ENCODE assay signal across 8 mouse cellular contexts in the genomic region with DNA sequence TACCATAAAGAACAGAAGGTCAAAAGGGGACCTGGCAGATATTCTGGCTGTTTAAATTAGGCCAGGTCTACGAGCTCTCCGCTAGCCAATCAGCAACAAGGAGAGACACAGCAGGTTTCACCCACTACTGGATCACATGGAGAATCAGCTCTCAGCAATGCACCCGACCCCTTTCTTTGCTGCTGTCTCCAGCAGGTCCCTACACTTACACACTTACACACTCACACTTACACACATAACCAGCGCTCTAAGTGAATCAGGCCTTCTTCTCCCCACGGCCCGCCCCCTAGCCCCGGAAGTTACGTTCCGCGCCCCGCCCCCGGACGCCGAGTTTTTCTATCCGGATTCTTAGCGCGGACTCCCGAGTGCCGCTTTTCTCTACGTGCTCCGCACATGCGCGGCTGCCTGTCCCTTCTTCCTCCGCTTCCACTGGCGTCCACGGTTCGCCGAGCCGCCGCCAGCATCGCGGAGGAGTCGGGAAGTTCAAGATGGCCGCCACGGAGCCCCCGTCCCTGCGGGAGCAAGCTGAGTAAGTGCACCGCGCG. TPM values are rescaled to one million over a fixed set of nuclear protein-coding genes. Genes with fewer than 3 reads are reported as not detected.
DNase-seq lines count a peak whose midpoint lies in the region; ATAC-seq and TF ChIP-seq lines count a peak whose summit lies in the region.

A gene (plus strand): TSS at position 137 of the 545 bp plus-strand sequence.

- peak within 1 kb of the TSS; percentile 96 for H3K9ac ChIP-seq in heart, embryonic 12.5 days
- peak within 1 kb of the TSS; percentile 98 for H3K9ac ChIP-seq in kidney, postnatal 0 days (ENCODE audit: low read depth, low read length)
- peak within 1 kb of the TSS; percentile 99 for H3K9ac ChIP-seq in liver, embryonic 11.5 days (ENCODE audit: low read depth, low read length)
- peak within 1 kb of the TSS; percentile 97 for H3K9ac ChIP-seq in stomach, embryonic 14.5 days (replicated peaks; ENCODE audit: low read depth, low read length)

- peak; percentile 93 for DNase-seq in CD4-positive helper T cell, adult 2 months (ENCODE audit: low read depth, low spot score)
- DNase-seq in brain, embryonic 18.5 days (ENCODE audit: low read depth, low spot score): peak; percentile 87
- peak; percentile 96 for DNase-seq in kidney, postnatal 0 days (ENCODE audit: low spot score)
- peak; percentile 94 for DNase-seq in liver, embryonic 11.5 days (ENCODE audit: low spot score)
- peak; percentile 93 for DNase-seq in naive thymus-derived CD4-positive, alpha-beta T cell, adult 2 months (ENCODE audit: low read depth)

- peaks cover 22% of the 10 kb centered on the region for H3K4me1 ChIP-seq in heart, embryonic 12.5 days (replicated peaks)
- H3K4me1 ChIP-seq in kidney, postnatal 0 days (replicated peaks; ENCODE audit: insufficient read depth, low read length): peaks cover 13% of the 10 kb centered on the region
- peaks cover 8% of the 10 kb centered on the region for H3K4me1 ChIP-seq in liver, embryonic 11.5 days (replicated peaks; ENCODE audit: control insufficient read depth, insufficient read depth, low read length)
- H3K4me1 ChIP-seq in stomach, embryonic 14.5 days (ENCODE audit: control insufficient read depth, insufficient read depth, low read length): peaks cover 14% of the 10 kb centered on the region

- TF ChIP-seq CTCF in kidney, postnatal 0 days (IDR thresholded peaks at IDR 0.05; ENCODE audit: low read depth): no peak

- H3K36me3 ChIP-seq in heart, embryonic 12.5 days: peaks cover 5% of the 10 kb centered on the region; the same call in 1 of the 2 replicates
- H3K36me3 ChIP-seq in kidney, postnatal 0 days (ENCODE audit: insufficient read depth, low read length): no peaks in the 10 kb centered on the region
- no peaks in the 10 kb centered on the region for H3K36me3 ChIP-seq in liver, embryonic 11.5 days (ENCODE audit: control insufficient read depth, insufficient read depth, low read length)
- H3K36me3 ChIP-seq in stomach, embryonic 14.5 days (ENCODE audit: control insufficient read depth, insufficient read depth, low read length): no peaks in the 10 kb centered on the region

- H3K4me3 ChIP-seq in heart, embryonic 12.5 days: peak within 1 kb of the TSS; percentile 98
- peak within 1 kb of the TSS; percentile 93 for H3K4me3 ChIP-seq in kidney, postnatal 0 days (replicated peaks; ENCODE audit: low read depth, low read length)
- peak within 1 kb of the TSS; percentile 99 for H3K4me3 ChIP-seq in liver, embryonic 11.5 days (ENCODE audit: low read depth, low read length)
- peak within 1 kb of the TSS; percentile 98 for H3K4me3 ChIP-seq in stomach, embryonic 14.5 days (ENCODE audit: low read depth, low read length)

- no peaks in the 10 kb centered on the region for H3K9me3 ChIP-seq in heart, embryonic 12.5 days (replicated peaks)
- no peaks in the 10 kb centered on the region for H3K9me3 ChIP-seq in kidney, postnatal 0 days (replicated peaks; ENCODE audit: low read length)
- no peaks in the 10 kb centered on the region for H3K9me3 ChIP-seq in liver, embryonic 11.5 days (ENCODE audit: control insufficient read depth, low read length)
- H3K9me3 ChIP-seq in stomach, embryonic 14.5 days (ENCODE audit: control insufficient read depth, low read depth, low read length): no peaks in the 10 kb centered on the region

- under 1% methylated on average over 40 of the region's 40 CpGs for WGBS in heart, embryonic 12.5 days
- 1% methylated on average over 40 of the region's 40 CpGs for WGBS in kidney, postnatal 0 days
- 1% methylated on average over 40 of the region's 40 CpGs for WGBS in liver, embryonic 11.5 days
- WGBS in stomach, embryonic 14.5 days: under 1% methylated on average over 40 of the region's 40 CpGs

- H3K27ac ChIP-seq in heart, embryonic 12.5 days (ENCODE audit: poor library complexity, severe bottlenecking): peak within 1 kb of the TSS; percentile 100
- H3K27ac ChIP-seq in kidney, postnatal 0 days: peak within 1 kb of the TSS; percentile 99
- H3K27ac ChIP-seq in liver, embryonic 11.5 days (ENCODE audit: low read depth, low read length): peak within 1 kb of the TSS; percentile 99
- peak within 1 kb of the TSS; percentile 99 for H3K27ac ChIP-seq in stomach, embryonic 14.5 days (ENCODE audit: low read length)

- peak within 1 kb of the TSS; percentile 91 for H3K4me2 ChIP-seq in heart, embryonic 12.5 days
- H3K4me2 ChIP-seq in kidney, postnatal 0 days (ENCODE audit: low read length): peak within 1 kb of the TSS; percentile 79
- peak within 1 kb of the TSS; percentile 77 for H3K4me2 ChIP-seq in liver, embryonic 11.5 days
- peak within 1 kb of the TSS; percentile 82 for H3K4me2 ChIP-seq in stomach, embryonic 14.5 days (replicated peaks; ENCODE audit: low read depth, low read length)

- no peaks in the 10 kb centered on the region for H3K27me3 ChIP-seq in heart, embryonic 12.5 days (replicated peaks)
- no peaks in the 10 kb centered on the region for H3K27me3 ChIP-seq in kidney, postnatal 0 days (ENCODE audit: insufficient read depth, low read length)
- H3K27me3 ChIP-seq in liver, embryonic 11.5 days (replicated peaks; ENCODE audit: control insufficient read depth, insufficient read depth, low read length): no peaks in the 10 kb centered on the region
- no peaks in the 10 kb centered on the region for H3K27me3 ChIP-seq in stomach, embryonic 14.5 days (ENCODE audit: control insufficient read depth, insufficient read depth, low read length)

- peak; percentile 78 for ATAC-seq in erythroid progenitor cell, adult 5-6 weeks (replicated peaks; ENCODE audit: low FRiP score, poor library complexity, severe bottlenecking)
- peak; percentile 87 for ATAC-seq in heart, embryonic 12.5 days (ENCODE audit: insufficient number of reproducible peaks, low FRiP score)
- ATAC-seq in kidney, postnatal 0 days (replicated peaks; ENCODE audit: low FRiP score, low read depth): peak; percentile 83
- ATAC-seq in liver, embryonic 11.5 days (replicated peaks; ENCODE audit: low FRiP score): peak; percentile 70
- peak; percentile 84 for ATAC-seq in stomach, embryonic 14.5 days (ENCODE audit: insufficient number of reproducible peaks, insufficient read depth, low FRiP score, low read depth)

RNA-seq across cellular contexts. Expression of the gene that starts here (rescaled TPM):
- 145 and 202 TPM in 2 replicates for total RNA-seq in erythroid progenitor cell, adult 5-6 weeks (2015; ENCODE audit: low replicate concordance)
- 119 and 123 TPM in 2 replicates for total RNA-seq in erythroid progenitor cell, adult 5-6 weeks (2017; ENCODE audit: low replicate concordance)
- 61.0 and 66.6 TPM in 2 replicates for polyA plus RNA-seq in heart, embryonic 12.5 days (2016; fragmentation: Nextera tagmentation; extraction: Ambion mirVana)
- polyA plus RNA-seq in kidney, postnatal 0 days (2015; fragmentation: Nextera tagmentation; extraction: Ambion mirVana): 68.8 and 69.5 TPM in 2 replicates
- 97.7 and 99.3 TPM in 2 replicates for polyA plus RNA-seq in liver, embryonic 11.5 days (2014; fragmentation: Nextera tagmentation; extraction: Ambion mirVana)
- 100 and 107 TPM in 2 replicates for polyA plus RNA-seq in stomach, embryonic 14.5 days (2014; fragmentation: Nextera tagmentation; extraction: Ambion mirVana)

Comparison
In these comparisons a context has a peak if more than half of its experiments do, and no peak if none do; other contexts are left out.
1. Peak in every context shown above with its lines: DNase-seq, ATAC-seq, H3K4me3 ChIP-seq and H3K27ac ChIP-seq.